Mouse (Mus musculus) hindbrain, embryonic 15.5 days (tissue): ENCODE measurements around the gene Prdm16. TPM values are rescaled to one million over a fixed set of nuclear protein-coding genes. Genes with fewer than 3 reads are reported as not detected.

Experiments
- ATAC-seq: fragments of 200-750 bp; cut with Nextera tagmentation; 2 replicates; pipeline ENCODE4 v1.8.0; 2017; ENCODE audit warnings: low read depth, moderate number of reproducible peaks, moderate TSS enrichment; ENCODE audit not compliant: low FRiP score
- H3K27ac ChIP-seq: fragments of 300-500 bp; sonication (generic); replicated peaks from 2 replicates; pipeline ENCODE4 v1.5.1; 2015; ENCODE audit warnings: mild to moderate bottlenecking, inconsistent platforms
- H3K27me3 ChIP-seq: fragments of 300-500 bp; sonication (generic); 2 replicates; pipeline ENCODE4 v1.6.1; 2015; ENCODE audit warnings: control low read depth, inconsistent platforms
- H3K36me3 ChIP-seq: fragments of 300-500 bp; sonication (generic); 2 replicates; pipeline ENCODE4 v1.6.1; 2015; ENCODE audit warnings: control low read depth, inconsistent platforms
- H3K4me1 ChIP-seq: fragments of 300-500 bp; sonication (generic); replicated peaks from 2 replicates; pipeline ENCODE4 v1.6.1; 2015; ENCODE audit warnings: control low read depth, inconsistent platforms
- H3K4me2 ChIP-seq: fragments of 300-500 bp; sonication (generic); 2 replicates; pipeline ENCODE4 v1.6.1; 2015; ENCODE audit warnings: moderate library complexity, mild to moderate bottlenecking, inconsistent platforms
- H3K4me3 ChIP-seq: fragments of 300-500 bp; sonication (generic); 2 replicates; pipeline ENCODE4 v1.5.1; 2015; ENCODE audit warnings: mild to moderate bottlenecking, inconsistent platforms
- H3K9ac ChIP-seq: fragments of 300-500 bp; sonication (generic); 2 replicates; pipeline ENCODE4 v1.6.1; 2015; ENCODE audit warnings: inconsistent platforms
- H3K9me3 ChIP-seq: fragments of 300-500 bp; sonication (generic); 2 replicates; pipeline ENCODE4 v1.6.1; 2016; ENCODE audit warnings: control low read depth, inconsistent platforms
- WGBS: fragments of 180-500 bp; shearing (Covaris S2); methylation state at CpG from one replicate; pipeline ENCODE4 v1.1.7; 2015; 5-methylcytosine and 5-hydroxymethylcytosine counted together
- polyA plus RNA-seq: library from polyadenylated mRNA; unstranded; fragments of >200 nt; fragmentation: Nextera tagmentation; extraction: Ambion mirVana; gene quantifications from 2 replicates; pipeline ENCODE4 v1.2.1, GENCODE M21; 2015

Gene Prdm16
- polyA plus RNA-seq, 1 experiment from 2014 or later, result 16.2 TPM

GRCm38 (mm10) chr4:154294262-154294731, 342.4 kb downstream of the Prdm16 start:
- Histone ChIP-seq H3K27me3 (peaks cover 19% of the 10 kb centered on the region), H3K4me3 (no peak overlapping the region), H3K27ac (no peak overlapping the region), H3K36me3 (no peaks in the 10 kb centered on the region), H3K9me3 (no peaks in the 10 kb centered on the region), H3K4me2 (no peak overlapping the region), H3K4me1 (no peaks in the 10 kb centered on the region), H3K9ac (no peak overlapping the region)
- 42% methylated on average over 8 of the region's 8 CpGs for WGBS
- no peak for ATAC-seq

GRCm38 (mm10) chr4:154293735-154294201, 342.9 kb downstream of the Prdm16 start:
- Histone ChIP-seq H3K36me3 (no peaks in the 10 kb centered on the region), H3K4me2 (no peak overlapping the region), H3K4me1 (no peaks in the 10 kb centered on the region), H3K9me3 (no peaks in the 10 kb centered on the region), H3K4me3 (no peak overlapping the region), H3K9ac (no peak overlapping the region), H3K27ac (no peak overlapping the region), H3K27me3 (peaks cover 14% of the 10 kb centered on the region)
- WGBS, result 66% methylated on average over 4 of the region's 4 CpGs
- ATAC-seq, result no peak

- ATAC-seq, result no peak
- Histone ChIP-seq H3K4me3 (no peak overlapping the region), H3K9me3 (no peaks in the 10 kb centered on the region), H3K36me3 (no peaks in the 10 kb centered on the region), H3K9ac (no peak overlapping the region), H3K27ac (no peak overlapping the region), H3K27me3 (no peaks in the 10 kb centered on the region), H3K4me1 (no peaks in the 10 kb centered on the region), H3K4me2 (no peak overlapping the region)
- 61% methylated on average over 7 of the region's 7 CpGs for WGBS
Observed at GRCm38 (mm10) chr4:154283671-154284070, 353.0 kb downstream of the Prdm16 start.

- 85% methylated on average over 9 of the region's 9 CpGs for WGBS
Observed at GRCm38 (mm10) chr4:154279481-154279880, 357.2 kb downstream of the Prdm16 start.

GRCm38 (mm10) chr4:154273000-154273399, 363.7 kb downstream of the Prdm16 start:
- Histone ChIP-seq H3K27ac (no peak overlapping the region), H3K9ac (no peak overlapping the region), H3K4me1 (no peaks in the 10 kb centered on the region), H3K27me3 (no peaks in the 10 kb centered on the region), H3K4me2 (no peak overlapping the region), H3K36me3 (no peaks in the 10 kb centered on the region), H3K4me3 (no peak overlapping the region), H3K9me3 (no peaks in the 10 kb centered on the region)
- ATAC-seq, result 0 out of 2 replicates have a peak, but pooled peaks have one; percentile 23
- 52% methylated on average over 3 of the region's 3 CpGs for WGBS

More at GRCm38 (mm10) chr4:154279481-154279880, 357.2 kb downstream of the Prdm16 start:
- Histone ChIP-seq H3K4me2 (no peak overlapping the region), H3K4me3 (no peak overlapping the region), H3K27me3 (no peaks in the 10 kb centered on the region), H3K4me1 (no peaks in the 10 kb centered on the region), H3K9ac (no peak overlapping the region), H3K9me3 (no peaks in the 10 kb centered on the region), H3K36me3 (no peaks in the 10 kb centered on the region), H3K27ac (no peak overlapping the region)
- ATAC-seq, result no peak

GRCm38 (mm10) chr4:154269520-154269919, 367.2 kb downstream of the Prdm16 start:
- no peak for ATAC-seq
- no peak overlapping the region for H3K4me2 ChIP-seq
- H3K4me3 ChIP-seq, result no peak overlapping the region
- no peak overlapping the region for H3K9ac ChIP-seq
- no peaks in the 10 kb centered on the region for H3K27me3 ChIP-seq
- H3K9me3 ChIP-seq, result no peaks in the 10 kb centered on the region
- H3K4me1 ChIP-seq, result no peaks in the 10 kb centered on the region
- WGBS, result 59% methylated on average over 10 of the region's 10 CpGs
- no peak overlapping the region for H3K27ac ChIP-seq
- no peaks in the 10 kb centered on the region for H3K36me3 ChIP-seq

GRCm38 (mm10) chr4:154267511-154267910, 369.2 kb downstream of the Prdm16 start:
- no peaks in the 10 kb centered on the region for H3K27me3 ChIP-seq
- no peaks in the 10 kb centered on the region for H3K4me1 ChIP-seq
- no peak for ATAC-seq
- 87% methylated on average over 6 of the region's 6 CpGs for WGBS
- no peak overlapping the region for H3K4me3 ChIP-seq
- H3K4me2 ChIP-seq, result no peak overlapping the region
- H3K9ac ChIP-seq, result no peak overlapping the region
- H3K36me3 ChIP-seq, result no peaks in the 10 kb centered on the region
- no peaks in the 10 kb centered on the region for H3K9me3 ChIP-seq
- no peak overlapping the region for H3K27ac ChIP-seq

Other genes starting within 250 kb of the Prdm16 start
- gene Actrt2, start 31.0 kb upstream of the Prdm16 start, polyA plus RNA-seq, result not detected in 2 replicates
- gene Ttc34, start 200.6 kb upstream of the Prdm16 start, polyA plus RNA-seq, result 1.2 and 2.0 TPM in 2 replicates
- gene Mmel1, start 232.7 kb upstream of the Prdm16 start, polyA plus RNA-seq, result 0.45 and 0.86 TPM in 2 replicates